Mouse (Mus musculus): ENCODE results near the gene Otub1. TPM values are rescaled to one million over a fixed set of nuclear protein-coding genes. Genes with fewer than 3 reads are reported as not detected.

Gene Otub1
- total and polyA plus RNA-seq, 2 experiments from 2014 or later: 127 to 132 TPM

GRCm38 (mm10) chr19:7236742-7237141 is 30.6 kb upstream of the Otub1 start:
- Histone ChIP-seq H3K4me1 (ENCODE audit: control insufficient read depth, insufficient read depth) (peaks cover 15% of the 10 kb centered on the region), H3K4me2 (ENCODE audit: low read depth, low read length) (no peak overlapping the region), H3K27me3 (ENCODE audit: control insufficient read depth, insufficient read depth, low read length) (no peaks in the 10 kb centered on the region), H3K36me3 (replicated peaks; ENCODE audit: control insufficient read depth, insufficient read depth, low read length) (peaks cover 46% of the 10 kb centered on the region), H3K27ac (ENCODE audit: low read depth) (no peak overlapping the region), H3K4me3 (ENCODE audit: low read depth, low read length) (no peak overlapping the region), H3K9ac (replicated peaks; ENCODE audit: low read depth, low read length) (no peak overlapping the region), H3K9me3 (replicated peaks; ENCODE audit: control insufficient read depth, low read length) (no peaks in the 10 kb centered on the region)
- TF ChIP-seq EP300 (IDR thresholded peaks at IDR 0.05; ENCODE audit: low read depth): no peak
- no peak for TF ChIP-seq CTCF (IDR thresholded peaks at IDR 0.05; ENCODE audit: low read depth)
- WGBS: 76% methylated on average over 4 of the region's 4 CpGs
- DNase-seq (ENCODE audit: low spot score) (no peak), ATAC-seq (ENCODE audit: insufficient read depth, low read depth) (no peak)

GRCm38 (mm10) chr19:7236011-7236410 is 29.9 kb upstream of the Otub1 start:
- Histone ChIP-seq H3K4me1 (ENCODE audit: control insufficient read depth, insufficient read depth) (peaks cover 15% of the 10 kb centered on the region), H3K36me3 (replicated peaks; ENCODE audit: control insufficient read depth, insufficient read depth, low read length) (peaks cover 53% of the 10 kb centered on the region), H3K27ac (ENCODE audit: low read depth) (no peak overlapping the region), H3K9ac (replicated peaks; ENCODE audit: low read depth, low read length) (no peak overlapping the region), H3K27me3 (ENCODE audit: control insufficient read depth, insufficient read depth, low read length) (no peaks in the 10 kb centered on the region), H3K4me3 (ENCODE audit: low read depth, low read length) (no peak overlapping the region), H3K4me2 (ENCODE audit: low read depth, low read length) (no peak overlapping the region), H3K9me3 (replicated peaks; ENCODE audit: control insufficient read depth, low read length) (no peaks in the 10 kb centered on the region)
- 93% methylated on average over 2 of the region's 2 CpGs for WGBS
- ATAC-seq (ENCODE audit: insufficient read depth, low read depth): no peak
- TF ChIP-seq EP300 (IDR thresholded peaks at IDR 0.05; ENCODE audit: low read depth) (no peak), CTCF (IDR thresholded peaks at IDR 0.05; ENCODE audit: low read depth) (no peak)
- no peak for DNase-seq (ENCODE audit: low spot score)

- H3K9ac ChIP-seq (replicated peaks; ENCODE audit: low read depth, low read length): no peak overlapping the region
- TF ChIP-seq EP300 (IDR thresholded peaks at IDR 0.05; ENCODE audit: low read depth) (no peak), CTCF (IDR thresholded peaks at IDR 0.05; ENCODE audit: low read depth) (no peak)
- no peak overlapping the region for H3K4me2 ChIP-seq (ENCODE audit: low read depth, low read length)
- 94% methylated on average over 9 of the region's 9 CpGs for WGBS
- no peak overlapping the region for H3K27ac ChIP-seq (ENCODE audit: low read depth)
- DNase-seq (ENCODE audit: low spot score): no peak
- no peaks in the 10 kb centered on the region for H3K9me3 ChIP-seq (replicated peaks; ENCODE audit: control insufficient read depth, low read length)
- peaks cover 59% of the 10 kb centered on the region for H3K36me3 ChIP-seq (replicated peaks; ENCODE audit: control insufficient read depth, insufficient read depth, low read length)
- H3K4me3 ChIP-seq (ENCODE audit: low read depth, low read length): no peak overlapping the region
- ATAC-seq (ENCODE audit: insufficient read depth, low read depth): no peak
- no peaks in the 10 kb centered on the region for H3K27me3 ChIP-seq (ENCODE audit: control insufficient read depth, insufficient read depth, low read length)
- peaks cover 15% of the 10 kb centered on the region for H3K4me1 ChIP-seq (ENCODE audit: control insufficient read depth, insufficient read depth)
Observed at GRCm38 (mm10) chr19:7235461-7235860, 29.3 kb upstream of the Otub1 start.

GRCm38 (mm10) chr19:7234537-7235221 is 28.6 kb upstream of the Otub1 start:
- Histone ChIP-seq H3K4me3 (ENCODE audit: low read depth, low read length) (no peak overlapping the region), H3K9ac (replicated peaks; ENCODE audit: low read depth, low read length) (no peak overlapping the region), H3K4me1 (ENCODE audit: control insufficient read depth, insufficient read depth) (peaks cover 8% of the 10 kb centered on the region; the same call in 1 of the 2 replicates), H3K27ac (ENCODE audit: low read depth) (no peak overlapping the region), H3K9me3 (replicated peaks; ENCODE audit: control insufficient read depth, low read length) (no peaks in the 10 kb centered on the region), H3K36me3 (replicated peaks; ENCODE audit: control insufficient read depth, insufficient read depth, low read length) (peaks cover 66% of the 10 kb centered on the region), H3K4me2 (ENCODE audit: low read depth, low read length) (no peak overlapping the region), H3K27me3 (ENCODE audit: control insufficient read depth, insufficient read depth, low read length) (no peaks in the 10 kb centered on the region)
- TF ChIP-seq CTCF (IDR thresholded peaks at IDR 0.05; ENCODE audit: low read depth): peak; percentile 77
- TF ChIP-seq EP300 (IDR thresholded peaks at IDR 0.05; ENCODE audit: low read depth): no peak
- 55% methylated on average over 8 of the region's 8 CpGs for WGBS
- peak; percentile 68 for DNase-seq (ENCODE audit: low spot score)
- ATAC-seq (ENCODE audit: insufficient read depth, low read depth): peak; percentile 84

- H3K9ac ChIP-seq (replicated peaks; ENCODE audit: low read depth, low read length): no peak overlapping the region
- no peak overlapping the region for H3K27ac ChIP-seq (ENCODE audit: low read depth)
- TF ChIP-seq EP300 (IDR thresholded peaks at IDR 0.05; ENCODE audit: low read depth) (no peak), CTCF (IDR thresholded peaks at IDR 0.05; ENCODE audit: low read depth) (no peak)
- peaks cover 60% of the 10 kb centered on the region for H3K36me3 ChIP-seq (replicated peaks; ENCODE audit: control insufficient read depth, insufficient read depth, low read length)
- H3K9me3 ChIP-seq (replicated peaks; ENCODE audit: control insufficient read depth, low read length): no peaks in the 10 kb centered on the region
- H3K4me3 ChIP-seq (ENCODE audit: low read depth, low read length): no peak overlapping the region
- WGBS: 72% methylated on average over 6 of the region's 6 CpGs
- H3K4me2 ChIP-seq (ENCODE audit: low read depth, low read length): no peak overlapping the region
- no peaks in the 10 kb centered on the region for H3K27me3 ChIP-seq (ENCODE audit: control insufficient read depth, insufficient read depth, low read length)
- no peak for ATAC-seq (ENCODE audit: insufficient read depth, low read depth)
- DNase-seq (ENCODE audit: low spot score): no peak
- H3K4me1 ChIP-seq (ENCODE audit: control insufficient read depth, insufficient read depth): no peaks in the 10 kb centered on the region
Observed at GRCm38 (mm10) chr19:7226511-7226914, 20.4 kb upstream of the Otub1 start.
